Mouse (Mus musculus) megakaryocyte, embryonic 14.5 days (primary cell): ENCODE results near the gene Jund. TPM values are rescaled to one million over a fixed set of nuclear protein-coding genes. Genes with fewer than 3 reads are reported as not detected.

ENCODE experiments used
- H3K27me3 ChIP-seq: replicated peaks from 2 replicates; pipeline ENCODE3; 2012; ENCODE audit warnings: inconsistent platforms
- H3K36me3 ChIP-seq: replicated peaks from 2 replicates; pipeline ENCODE3; 2012; ENCODE audit warnings: low read length, inconsistent platforms, mixed read lengths
- H3K4me1 ChIP-seq: 2 replicates; pipeline ENCODE4 v1.6.1; 2012; ENCODE audit warnings: inconsistent platforms
- H3K4me3 ChIP-seq: replicated peaks from 2 replicates; pipeline ENCODE3; 2012; ENCODE audit warnings: moderate library complexity, mild to moderate bottlenecking, inconsistent platforms
- H3K9me3 ChIP-seq: 2 replicates; pipeline ENCODE4 v1.6.1; 2012; ENCODE audit warnings: inconsistent platforms
- FLI1 ChIP-seq: IDR thresholded peaks from 2 replicates; pipeline ENCODE4 v1.6.1; 2012; ENCODE audit warnings: low read length, inconsistent platforms, mixed read lengths
- GATA1 ChIP-seq: IDR thresholded peaks from 3 replicates; pipeline ENCODE4 v1.6.1; 2012; ENCODE audit warnings: mixed read lengths, low read length, inconsistent platforms, borderline replicate concordance
- polyA plus RNA-seq: library from polyadenylated mRNA; stranded (reverse); fragments of >175 nt; gene quantifications from 2 replicates; pipeline ENCODE4 v1.2.3, GENCODE M21; 2012; ENCODE audit warnings: low replicate concordance; ENCODE audit not compliant: insufficient read depth

Jund gene
- polyA plus RNA-seq, 1 experiment = 972 TPM

DNA sequence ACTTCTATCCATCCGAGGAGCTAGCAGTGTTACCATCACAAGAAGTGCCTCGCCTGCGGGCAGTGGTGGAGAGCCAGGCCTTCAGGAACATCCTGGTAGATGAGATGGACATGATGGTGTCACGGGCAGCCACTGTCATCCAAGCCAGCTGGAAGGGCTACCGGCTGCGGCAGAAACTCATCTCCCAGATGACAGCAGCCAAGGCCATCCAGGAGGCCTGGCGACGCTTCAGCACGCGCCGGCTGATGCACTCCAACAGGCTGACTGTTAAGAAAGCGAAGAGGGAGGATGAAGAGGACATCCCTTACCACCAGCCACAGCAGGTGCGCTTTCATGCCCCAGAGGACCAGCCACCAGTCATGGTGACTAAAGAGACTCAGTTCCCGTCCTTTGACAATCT lies 9.5 kb downstream of the Jund start:
- H3K27me3 ChIP-seq = peaks cover 64% of the 10 kb centered on the region
- TF ChIP-seq FLI1 (no peak), GATA1 (no peak)
- H3K4me1 ChIP-seq = peaks cover 28% of the 10 kb centered on the region
- H3K4me3 ChIP-seq = no peak overlapping the region
- peaks cover 4% of the 10 kb centered on the region; the same call in 1 of the 2 replicates for H3K9me3 ChIP-seq
- no peaks in the 10 kb centered on the region for H3K36me3 ChIP-seq

DNA sequence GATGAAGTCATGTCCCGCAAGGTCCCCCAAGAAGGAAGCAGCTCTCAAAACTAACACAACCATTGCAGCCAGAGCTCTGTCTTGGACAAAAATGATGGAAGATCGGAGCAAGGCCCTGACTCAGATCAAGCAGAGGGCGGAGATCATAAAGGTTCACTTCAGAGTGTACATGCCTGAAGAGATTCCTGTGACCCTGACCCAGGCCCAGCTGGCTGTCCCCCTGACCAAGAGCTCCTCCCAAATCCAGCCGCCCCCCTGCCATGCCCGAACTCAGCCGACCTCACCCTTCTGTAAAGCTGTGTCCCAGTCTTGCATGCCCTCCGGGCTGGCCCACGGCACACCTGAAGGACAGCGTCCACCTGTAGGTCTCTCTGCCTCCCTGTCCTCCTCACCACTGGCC lies 11.0 kb downstream of the Jund start:
- peaks cover 25% of the 10 kb centered on the region for H3K4me1 ChIP-seq

DNA sequence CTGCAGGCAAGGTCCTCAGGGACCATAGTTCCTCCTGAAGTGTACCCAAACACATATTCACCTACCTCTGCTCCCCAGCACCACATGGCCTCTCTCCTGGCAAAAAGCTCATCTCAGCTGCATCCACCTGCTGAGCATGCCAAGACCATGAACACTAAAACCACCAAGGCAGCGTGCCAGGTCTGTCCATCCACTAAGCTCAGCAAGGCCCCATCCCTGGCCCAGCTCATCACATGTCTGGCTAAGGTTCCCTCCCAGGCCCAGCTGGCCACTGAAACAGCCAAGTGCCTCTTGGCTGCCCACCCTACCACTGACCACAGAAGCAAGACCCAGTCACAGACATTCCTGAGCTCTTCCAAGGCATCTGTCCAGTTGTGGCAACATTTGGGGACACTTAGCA lies 11.5 kb downstream of the Jund start:
- Histone ChIP-seq H3K9me3 (peaks cover 4% of the 10 kb centered on the region; the same call in 1 of the 2 replicates), H3K4me3 (no peak overlapping the region), H3K36me3 (no peaks in the 10 kb centered on the region), H3K4me1 (peaks cover 25% of the 10 kb centered on the region), H3K27me3 (peaks cover 83% of the 10 kb centered on the region)
- TF ChIP-seq GATA1 = no peak
- TF ChIP-seq FLI1 = no peak

More for the DNA sequence above, 11.0 kb downstream of the Jund start:
- no peak for TF ChIP-seq GATA1
- Histone ChIP-seq H3K36me3 (no peaks in the 10 kb centered on the region), H3K9me3 (peaks cover 4% of the 10 kb centered on the region; the same call in 1 of the 2 replicates), H3K27me3 (peaks cover 78% of the 10 kb centered on the region), H3K4me3 (no peak overlapping the region)

DNA sequence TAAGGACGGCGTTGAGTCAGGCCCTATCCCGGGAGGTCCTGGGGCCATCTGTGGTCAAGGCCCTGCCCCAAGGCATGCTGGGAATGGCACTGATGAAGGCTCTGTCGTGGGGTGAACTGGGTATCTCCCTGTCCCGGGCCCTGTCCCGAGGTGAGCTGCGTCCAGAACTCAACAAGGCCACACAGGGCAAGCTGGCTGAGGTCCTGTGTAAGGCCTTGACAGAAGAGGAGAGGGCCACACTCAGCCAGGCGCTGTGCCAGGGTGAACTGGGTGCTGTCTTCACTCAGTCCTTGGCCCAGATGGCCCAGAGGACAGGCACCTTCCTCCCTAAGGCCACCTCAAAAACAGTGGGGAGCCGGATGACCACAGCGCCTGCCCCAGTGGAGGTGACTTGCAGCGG lies 12.3 kb downstream of the Jund start:
- Histone ChIP-seq H3K27me3 (peaks cover 90% of the 10 kb centered on the region), H3K4me1 (peaks cover 24% of the 10 kb centered on the region), H3K9me3 (peaks cover 4% of the 10 kb centered on the region; the same call in 1 of the 2 replicates), H3K36me3 (no peaks in the 10 kb centered on the region), H3K4me3 (no peak overlapping the region)
- TF ChIP-seq FLI1 (no peak), GATA1 (no peak)

DNA sequence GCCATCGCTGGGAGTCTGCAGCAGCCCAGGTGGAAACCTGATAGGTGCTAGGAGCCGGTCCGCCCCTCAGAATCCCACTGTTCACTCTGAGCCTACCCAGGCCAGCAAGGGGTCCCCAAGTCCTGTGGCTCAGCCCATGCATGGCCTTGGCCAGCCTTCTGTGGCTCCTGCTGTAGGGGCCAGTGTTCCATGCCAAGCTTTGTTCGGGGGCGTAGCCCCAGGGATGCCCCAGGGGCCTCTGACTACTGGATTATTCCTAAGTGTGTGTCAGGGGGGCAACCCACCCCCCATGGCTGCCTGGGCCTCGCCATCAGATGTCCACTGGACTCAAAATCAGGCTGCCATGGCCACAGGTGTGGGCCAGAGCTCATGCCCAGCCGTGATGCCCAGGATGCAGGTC lies 15.2 kb downstream of the Jund start:
- no peaks in the 10 kb centered on the region for H3K36me3 ChIP-seq
- TF ChIP-seq GATA1 (no peak), FLI1 (no peak)
- H3K4me1 ChIP-seq = peaks cover 31% of the 10 kb centered on the region
- H3K27me3 ChIP-seq = peaks cover 81% of the 10 kb centered on the region
- no peak overlapping the region for H3K4me3 ChIP-seq
- H3K9me3 ChIP-seq = no peaks in the 10 kb centered on the region

DNA sequence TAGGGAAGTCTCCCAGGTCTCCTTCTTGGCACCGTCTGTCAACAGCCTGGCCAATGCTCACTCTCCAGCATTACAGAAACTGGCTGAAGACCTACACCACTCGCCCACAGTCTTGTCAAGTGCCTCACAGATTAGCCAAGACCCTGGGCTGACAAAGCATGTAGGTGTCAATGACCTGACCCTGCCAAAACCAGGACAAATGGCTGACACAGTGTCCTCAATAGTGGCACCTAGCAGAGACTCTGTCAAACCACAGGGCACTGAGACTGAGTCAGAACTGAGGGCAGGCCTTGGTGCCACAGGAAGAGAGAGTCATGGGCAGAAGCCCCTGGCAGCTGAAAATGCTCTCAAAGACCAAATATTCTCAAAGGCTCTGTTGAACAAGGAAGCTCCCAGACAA lies 16.3 kb downstream of the Jund start:
- Histone ChIP-seq H3K9me3 (no peaks in the 10 kb centered on the region), H3K27me3 (peaks cover 71% of the 10 kb centered on the region), H3K4me3 (no peak overlapping the region), H3K36me3 (no peaks in the 10 kb centered on the region), H3K4me1 (peaks cover 37% of the 10 kb centered on the region)
- TF ChIP-seq GATA1 (no peak), FLI1 (no peak)

DNA sequence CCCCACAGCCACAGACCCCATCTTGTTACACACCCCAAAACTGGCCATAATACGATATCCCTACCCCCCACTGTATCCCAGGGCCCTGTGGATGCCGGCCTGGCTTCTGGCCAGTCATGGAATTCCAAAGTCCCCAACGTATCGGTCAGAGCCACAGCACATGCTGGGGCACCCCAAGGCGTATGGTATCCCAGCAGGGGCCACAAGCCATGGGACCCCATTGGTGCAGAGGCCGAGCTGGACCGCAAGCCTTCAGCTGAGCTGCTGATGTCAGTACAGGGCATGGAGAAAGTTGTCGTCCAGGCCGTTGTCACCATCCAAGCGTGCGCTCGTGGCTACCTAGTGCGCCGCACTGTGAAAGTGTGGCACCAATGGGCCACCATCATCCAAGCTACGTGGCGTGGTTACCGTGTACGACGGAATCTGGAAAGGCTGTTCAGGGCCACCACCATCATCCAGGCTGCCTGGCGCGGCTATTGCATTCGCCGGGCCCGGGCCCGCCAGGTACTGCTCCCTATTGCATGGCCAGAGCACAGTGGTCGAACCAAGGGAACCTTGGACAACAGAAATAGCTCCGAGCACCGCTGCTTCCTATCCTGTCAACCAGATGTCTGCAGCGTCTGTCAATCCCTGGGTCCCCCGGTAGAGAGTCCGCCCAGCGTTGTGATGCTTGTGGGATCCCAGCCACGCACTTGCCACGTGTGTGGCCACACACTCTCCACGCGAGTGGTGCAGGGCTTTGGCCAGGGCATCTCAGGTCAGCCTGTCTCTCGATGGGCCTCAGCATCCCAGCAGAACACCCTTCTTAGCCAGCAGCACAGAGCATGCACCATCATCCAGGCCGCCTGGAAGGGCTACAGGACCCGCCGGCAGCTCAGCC lies 18.0 kb downstream of the Jund start:
- no peak overlapping the region for H3K4me3 ChIP-seq
- H3K27me3 ChIP-seq = peaks cover 54% of the 10 kb centered on the region
- TF ChIP-seq FLI1 = no peak
- TF ChIP-seq GATA1 = no peak

DNA sequence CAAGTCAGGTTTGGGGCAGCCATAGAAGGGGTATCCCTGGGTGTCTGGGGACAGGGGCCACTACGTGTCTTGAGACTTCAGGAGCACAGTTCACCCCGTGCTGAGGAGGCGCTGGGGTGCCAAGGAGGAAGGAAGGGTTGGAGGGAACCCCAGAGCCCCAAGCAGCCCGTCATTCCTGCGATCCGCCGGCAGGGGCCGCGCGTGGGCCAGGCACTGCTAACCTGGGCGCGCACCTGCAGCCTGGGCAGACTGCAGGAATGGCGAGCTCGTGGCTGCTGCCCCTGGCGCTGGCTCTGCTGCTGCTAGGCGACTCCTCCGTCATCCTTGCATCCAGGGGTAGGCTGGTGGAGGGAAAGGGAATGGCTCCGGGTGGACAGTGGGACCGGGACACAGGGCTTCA lies 19.5 kb downstream of the Jund start, which contains the start of gene Gm3336:
Gene Gm3336 (plus strand): TSS at position 247 of the 400 bp plus-strand sequence.
- H3K9me3 ChIP-seq = no peaks in the 10 kb centered on the region
- TF ChIP-seq GATA1 (no peak), FLI1 (no peak)
- H3K36me3 ChIP-seq = no peaks in the 10 kb centered on the region
- peaks cover 34% of the 10 kb centered on the region for H3K4me1 ChIP-seq
- peak within 1 kb of the TSS; percentile 89 for H3K4me3 ChIP-seq
- peaks cover 39% of the 10 kb centered on the region for H3K27me3 ChIP-seq

More for the DNA sequence above, 18.0 kb downstream of the Jund start:
- H3K9me3 ChIP-seq = no peaks in the 10 kb centered on the region
- peaks cover 39% of the 10 kb centered on the region for H3K4me1 ChIP-seq
- H3K36me3 ChIP-seq = no peaks in the 10 kb centered on the region

DNA sequence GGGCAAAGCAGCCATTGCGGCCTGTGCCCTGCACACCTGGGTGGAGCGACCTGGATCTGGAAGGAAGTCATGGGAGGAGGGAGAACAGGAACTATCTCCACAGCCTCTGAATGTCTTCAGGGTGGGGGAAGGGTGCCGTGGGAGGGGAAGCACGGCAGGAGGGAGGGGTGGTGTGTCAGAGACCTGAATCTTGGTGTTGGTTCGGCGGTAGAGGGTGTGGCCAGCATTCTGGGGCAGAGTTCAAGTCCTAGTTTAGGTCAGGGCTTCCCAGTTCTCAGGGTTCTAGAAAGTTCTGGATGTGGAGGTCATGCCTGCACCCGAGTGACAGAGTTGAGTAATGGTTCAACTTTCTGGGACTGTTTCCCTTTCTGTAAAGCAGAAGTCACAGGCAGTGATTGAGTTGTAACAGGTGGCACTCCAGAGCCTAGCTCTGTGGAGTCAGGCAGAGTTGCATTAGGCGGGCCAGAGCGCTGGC lies 21.1 kb downstream of the Jund start:
- no peaks in the 10 kb centered on the region for H3K36me3 ChIP-seq
- TF ChIP-seq GATA1 (no peak), FLI1 (no peak)
- no peak overlapping the region for H3K4me3 ChIP-seq
- H3K9me3 ChIP-seq = no peaks in the 10 kb centered on the region
- H3K4me1 ChIP-seq = peaks cover 29% of the 10 kb centered on the region
- peaks cover 32% of the 10 kb centered on the region for H3K27me3 ChIP-seq

DNA sequence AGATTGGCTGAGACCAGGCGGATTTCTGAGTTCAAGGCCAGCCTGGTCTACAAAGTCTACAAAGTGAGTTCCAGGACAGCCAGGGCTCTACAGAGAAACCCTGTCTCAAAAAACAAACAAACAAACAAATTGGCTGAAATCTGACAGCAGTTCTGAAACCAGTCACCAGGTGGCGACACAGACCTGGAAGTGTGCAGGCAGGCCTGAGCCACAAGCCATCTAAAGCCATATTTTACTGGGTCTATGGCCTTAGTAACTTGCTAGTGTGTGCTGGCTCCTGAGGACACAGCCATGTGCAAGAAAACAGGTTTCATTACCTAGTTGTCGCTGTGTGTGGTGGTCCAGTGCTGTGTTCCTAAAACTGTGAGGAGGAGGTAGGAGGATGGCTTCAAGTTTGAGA lies 22.0 kb downstream of the Jund start:
- peaks cover 24% of the 10 kb centered on the region for H3K4me1 ChIP-seq
- no peaks in the 10 kb centered on the region for H3K9me3 ChIP-seq
- no peak overlapping the region for H3K4me3 ChIP-seq
- no peaks in the 10 kb centered on the region for H3K36me3 ChIP-seq
- H3K27me3 ChIP-seq = peaks cover 26% of the 10 kb centered on the region
- TF ChIP-seq GATA1 = no peak
- no peak for TF ChIP-seq FLI1

DNA sequence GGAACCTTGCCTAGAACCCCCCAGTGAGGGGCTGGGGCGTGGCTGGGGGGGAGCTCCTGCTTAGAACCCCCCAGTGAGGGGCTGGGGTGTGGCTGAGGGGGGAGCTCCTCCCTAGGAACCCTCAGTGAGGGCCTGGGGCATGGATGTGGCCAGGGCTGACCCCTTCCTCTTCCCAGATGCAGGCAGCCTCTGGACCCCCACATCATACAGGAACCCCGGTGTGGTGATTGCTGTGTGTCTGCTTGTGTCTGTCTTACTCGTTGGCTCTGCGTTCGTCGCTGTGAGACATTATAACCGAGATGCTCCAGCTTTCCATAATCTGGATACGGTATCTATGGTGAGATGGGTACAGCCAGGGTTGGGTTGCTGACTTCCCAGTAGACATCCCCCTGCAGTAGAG lies 22.9 kb downstream of the Jund start:
- H3K4me1 ChIP-seq = peaks cover 25% of the 10 kb centered on the region
- H3K4me3 ChIP-seq = no peak overlapping the region
- no peak for TF ChIP-seq GATA1
- TF ChIP-seq FLI1 = no peak

More for the DNA sequence above, 22.9 kb downstream of the Jund start:
- Histone ChIP-seq H3K9me3 (no peaks in the 10 kb centered on the region), H3K36me3 (no peaks in the 10 kb centered on the region), H3K27me3 (peaks cover 24% of the 10 kb centered on the region)
